Mouse (Mus musculus): ENCODE data around the gene Gm9922. TPM values are rescaled to one million over a fixed set of nuclear protein-coding genes. Genes with fewer than 3 reads are reported as not detected.

Gm9922 gene
- polyA plus RNA-seq (2017; shearing (Covaris generic)), result not detected

GRCm38 (mm10) chr14:101729237-101729971 lies at the start of gene Gm9922, which contains the start of gene Lmo7:
Gm9922 (minus strand) TSS chr14:101729814.
Lmo7 (plus strand) TSS chr14:101729957.

Other genes with a start within 250 kb of the Gm9922 start
- 268 TPM for gene Tbc1d4, start 120.6 kb downstream of the Gm9922 start, polyA plus RNA-seq (2017; shearing (Covaris generic))
- gene Commd6, start 89.1 kb downstream of the Gm9922 start, polyA plus RNA-seq (2017; shearing (Covaris generic)), result 119 TPM
- gene Uchl3, start 75.8 kb downstream of the Gm9922 start, polyA plus RNA-seq (2017; shearing (Covaris generic)), result 61.5 TPM
- gene Lmo7, start 143 bp upstream of the Gm9922 start, polyA plus RNA-seq (2017; shearing (Covaris generic)), result 0.17 TPM